Mouse (Mus musculus): ENCODE data around the gene Ranbp9. TPM values are rescaled to one million over a fixed set of nuclear protein-coding genes. Genes with fewer than 3 reads are reported as not detected.

The Ranbp9 gene
- polyA plus RNA-seq, 1 experiment from 2014 or later: 9.2 TPM

- Histone ChIP-seq H3K27ac (no peak overlapping the region), H3K4me1 (no peaks in the 10 kb centered on the region), H3K4me3 (no peak overlapping the region), H3K36me3 (peaks cover 17% of the 10 kb centered on the region; the same call in 1 of the 2 replicates), H3K9ac (no peak overlapping the region), H3K27me3 (no peaks in the 10 kb centered on the region), H3K4me2 (no peak overlapping the region), H3K9me3 (no peaks in the 10 kb centered on the region)
- 40% methylated on average over 3 of the region's 3 CpGs for WGBS
- no peak for ATAC-seq (ENCODE audit: borderline replicate concordance, extremely low read depth, low FRiP score, low TSS enrichment)
These were observed 101.1 kb downstream of the Ranbp9 start for GRCm38 (mm10) chr13:43379989-43380388.

GRCm38 (mm10) chr13:43374918-43375432, 106.1 kb downstream of the Ranbp9 start:
- H3K9me3 ChIP-seq: no peaks in the 10 kb centered on the region
- H3K27me3 ChIP-seq: no peaks in the 10 kb centered on the region
- no peak overlapping the region for H3K9ac ChIP-seq
- no peak overlapping the region for H3K4me2 ChIP-seq
- H3K36me3 ChIP-seq: peaks cover 44% of the 10 kb centered on the region
- peak overlapping the region; percentile 49 for H3K27ac ChIP-seq
- H3K4me1 ChIP-seq: 0 out of 2 replicates have a peak, but pooled peaks cover 6% of the 10 kb centered on the region
- 39% methylated on average over 2 of the region's 2 CpGs for WGBS
- H3K4me3 ChIP-seq: no peak overlapping the region
- ATAC-seq (ENCODE audit: borderline replicate concordance, extremely low read depth, low FRiP score, low TSS enrichment): no peak

DNA sequence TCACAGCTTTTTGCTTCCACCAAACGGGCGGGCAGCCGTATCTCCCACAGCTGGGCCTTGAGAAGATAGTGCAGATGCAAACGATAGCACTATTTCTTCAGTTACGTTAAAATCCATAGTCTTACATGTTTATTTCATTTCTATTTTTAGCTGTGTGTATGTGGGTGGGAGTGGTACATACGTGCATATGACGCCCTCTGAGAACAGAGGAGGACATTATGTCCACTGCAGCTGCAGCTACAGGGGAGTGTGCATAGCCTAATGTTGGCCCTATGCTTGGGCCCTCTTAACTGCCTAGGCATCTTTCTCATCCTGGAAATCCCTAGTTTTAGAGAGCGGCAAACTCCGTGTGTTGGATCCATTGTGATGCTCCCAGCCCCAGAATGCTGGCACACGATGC, 106.9 kb downstream of the Ranbp9 start:
- Histone ChIP-seq H3K4me3 (no peak overlapping the region), H3K9ac (no peak overlapping the region), H3K4me2 (no peak overlapping the region), H3K36me3 (peaks cover 44% of the 10 kb centered on the region), H3K4me1 (0 out of 2 replicates have a peak, but pooled peaks cover 6% of the 10 kb centered on the region), H3K27ac (peak overlapping the region; percentile 39; the same call in 1 of the 2 replicates), H3K9me3 (no peaks in the 10 kb centered on the region), H3K27me3 (no peaks in the 10 kb centered on the region)
- peak; percentile 79 for ATAC-seq (ENCODE audit: borderline replicate concordance, extremely low read depth, low FRiP score, low TSS enrichment)
- 66% methylated on average over 10 of the region's 10 CpGs for WGBS

DNA sequence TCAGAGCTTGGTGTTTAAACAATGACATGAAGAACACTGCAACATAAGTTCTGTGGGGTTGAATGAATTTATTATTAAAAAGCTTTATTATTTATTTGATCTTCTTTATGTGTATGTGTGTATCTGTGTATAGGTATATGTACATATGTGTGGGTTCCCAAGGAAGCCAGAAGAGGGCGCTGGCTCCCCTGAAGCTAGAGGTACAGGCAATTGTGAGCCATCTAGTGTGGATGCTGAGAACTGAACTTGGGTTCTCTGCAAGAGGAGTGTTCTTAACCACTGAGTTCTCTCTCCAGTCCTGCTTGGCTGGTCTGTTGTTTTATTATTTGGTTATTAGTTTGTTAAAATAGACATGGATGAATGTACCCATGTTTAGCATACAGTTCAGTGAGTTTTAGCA, 108.2 kb downstream of the Ranbp9 start:
- H3K27me3 ChIP-seq: no peaks in the 10 kb centered on the region
- ATAC-seq (ENCODE audit: borderline replicate concordance, extremely low read depth, low FRiP score, low TSS enrichment): no peak
- H3K4me1 ChIP-seq: 0 out of 2 replicates have a peak, but pooled peaks cover 6% of the 10 kb centered on the region
- WGBS: 78% methylated on average over 1 of the region's 1 CpGs
- no peak overlapping the region for H3K4me2 ChIP-seq
- no peak overlapping the region for H3K4me3 ChIP-seq
- H3K9me3 ChIP-seq: no peaks in the 10 kb centered on the region
- peaks cover 38% of the 10 kb centered on the region for H3K36me3 ChIP-seq
- no peak overlapping the region for H3K9ac ChIP-seq
- no peak overlapping the region for H3K27ac ChIP-seq

DNA sequence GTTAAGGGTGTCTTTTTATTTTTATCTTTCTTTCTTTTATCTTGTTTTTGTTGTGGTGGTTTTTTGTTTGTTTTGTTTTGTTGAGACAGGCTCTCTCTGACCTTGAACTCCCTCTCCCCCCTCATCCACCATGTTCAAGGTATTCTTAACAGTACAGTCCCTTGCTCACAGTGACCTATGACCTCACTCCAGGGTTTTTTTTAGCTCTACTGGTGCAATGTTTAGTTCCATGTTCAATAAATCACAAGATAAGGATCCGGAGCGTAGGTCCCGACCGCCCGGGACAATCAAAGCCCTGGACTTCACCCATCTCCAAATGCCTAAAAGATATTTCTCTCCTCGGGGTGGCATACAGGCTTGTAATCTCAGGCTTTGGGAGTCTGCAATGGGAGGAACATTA, 111.0 kb downstream of the Ranbp9 start:
- H3K27ac ChIP-seq: no peak overlapping the region
- ATAC-seq (ENCODE audit: borderline replicate concordance, extremely low read depth, low FRiP score, low TSS enrichment): no peak
- WGBS: 70% methylated on average over 6 of the region's 6 CpGs
- H3K4me1 ChIP-seq: 0 out of 2 replicates have a peak, but pooled peaks cover 11% of the 10 kb centered on the region
- H3K9me3 ChIP-seq: no peaks in the 10 kb centered on the region
- H3K4me3 ChIP-seq: no peak overlapping the region
- H3K36me3 ChIP-seq: peaks cover 27% of the 10 kb centered on the region
- no peaks in the 10 kb centered on the region for H3K27me3 ChIP-seq
- no peak overlapping the region for H3K9ac ChIP-seq
- no peak overlapping the region for H3K4me2 ChIP-seq

DNA sequence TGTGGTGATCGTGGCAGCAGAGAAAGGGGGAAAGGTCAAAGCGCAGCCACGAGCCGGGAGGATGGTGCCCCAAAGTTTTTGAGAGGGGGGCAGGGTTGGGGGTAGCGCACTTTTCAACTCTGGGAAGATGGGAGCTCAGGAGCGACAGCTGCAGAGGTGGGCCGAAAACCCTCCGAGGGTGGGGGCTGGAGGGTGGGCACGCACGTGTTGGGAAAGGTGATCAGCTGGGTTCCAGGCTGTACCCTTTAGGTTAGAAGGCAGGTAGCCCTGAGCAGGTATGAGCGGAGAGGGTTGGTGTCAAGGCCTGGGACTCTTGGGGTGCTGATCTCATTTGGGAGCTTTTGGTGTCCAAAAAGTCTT, 115.3 kb downstream of the Ranbp9 start:
- 0 out of 2 replicates have a peak, but pooled peaks cover 3% of the 10 kb centered on the region for H3K36me3 ChIP-seq
- WGBS: 7% methylated on average over 11 of the region's 11 CpGs
- peak overlapping the region; percentile 54 for H3K4me3 ChIP-seq
- peaks cover 13% of the 10 kb centered on the region; the same call in 1 of the 2 replicates for H3K4me1 ChIP-seq
- H3K27ac ChIP-seq: peak overlapping the region; percentile 17
- H3K4me2 ChIP-seq: peak overlapping the region; percentile 84
- ATAC-seq (ENCODE audit: borderline replicate concordance, extremely low read depth, low FRiP score, low TSS enrichment): peak; percentile 19; the same call in 1 of the 2 replicates
- H3K9me3 ChIP-seq: no peaks in the 10 kb centered on the region
- H3K27me3 ChIP-seq: no peaks in the 10 kb centered on the region
- H3K9ac ChIP-seq: peak overlapping the region; percentile 56

DNA sequence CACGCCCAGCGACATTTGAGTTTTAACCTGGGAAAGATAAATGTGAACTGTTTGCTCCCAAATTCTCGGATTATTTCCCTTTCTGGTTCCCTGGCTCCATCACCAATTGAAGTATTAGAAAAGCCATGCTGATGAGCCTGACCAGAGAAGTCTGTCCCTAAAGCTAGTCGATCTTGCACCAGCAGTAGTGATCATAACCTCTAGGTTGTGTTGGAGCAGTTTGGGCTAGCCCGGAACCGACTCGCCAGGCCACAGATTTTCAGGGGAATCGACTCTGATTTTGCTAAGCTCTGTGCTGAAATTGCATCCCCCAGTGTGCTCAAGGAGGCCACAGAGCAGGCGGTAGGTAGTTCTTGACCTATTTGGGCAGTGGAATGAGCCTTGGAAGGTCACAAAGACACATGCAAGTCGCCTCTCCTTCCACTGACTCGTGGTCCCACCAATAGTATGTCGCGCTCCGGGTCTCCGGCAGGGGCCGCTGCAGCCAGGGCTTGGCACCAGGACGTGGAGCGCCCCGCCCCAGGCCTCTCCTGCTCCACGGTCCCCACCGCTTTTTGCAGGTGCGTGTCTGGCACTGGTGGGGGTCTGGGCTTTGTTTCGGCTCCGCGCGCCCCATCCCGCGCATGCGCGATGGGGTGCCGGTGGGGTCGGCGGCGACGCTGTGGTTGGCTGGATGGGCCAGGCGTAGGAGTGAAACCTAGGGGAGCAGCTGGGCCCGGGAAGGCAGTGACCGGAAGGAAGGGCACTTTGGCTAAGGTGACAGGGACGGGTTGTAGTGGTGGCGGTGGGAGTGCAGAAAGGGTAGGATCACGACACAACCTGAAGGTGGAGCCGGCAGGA, 115.9 kb downstream of the Ranbp9 start, which contains the start of gene Sirt5:
TSS of gene Sirt5 (plus strand) at position 512 of the 840 bp plus-strand sequence.
- Histone ChIP-seq H3K9ac (peak within 1 kb of the TSS; percentile 56), H3K4me3 (peak within 1 kb of the TSS; percentile 54), H3K27ac (peak within 1 kb of the TSS; percentile 17), H3K4me1 (peaks cover 13% of the 10 kb centered on the region; the same call in 1 of the 2 replicates), H3K9me3 (no peaks in the 10 kb centered on the region), H3K36me3 (no peaks in the 10 kb centered on the region), H3K4me2 (peak within 1 kb of the TSS; percentile 84), H3K27me3 (no peaks in the 10 kb centered on the region)
- 14% methylated on average over 42 of the region's 42 CpGs for WGBS
- ATAC-seq (ENCODE audit: borderline replicate concordance, extremely low read depth, low FRiP score, low TSS enrichment): peak; percentile 89

GRCm38 (mm10) chr13:43362353-43362752, 118.7 kb downstream of the Ranbp9 start:
- no peak; the same call in 1 of the 2 replicates for ATAC-seq (ENCODE audit: borderline replicate concordance, extremely low read depth, low FRiP score, low TSS enrichment)
- 44% methylated on average over 9 of the region's 9 CpGs for WGBS

DNA sequence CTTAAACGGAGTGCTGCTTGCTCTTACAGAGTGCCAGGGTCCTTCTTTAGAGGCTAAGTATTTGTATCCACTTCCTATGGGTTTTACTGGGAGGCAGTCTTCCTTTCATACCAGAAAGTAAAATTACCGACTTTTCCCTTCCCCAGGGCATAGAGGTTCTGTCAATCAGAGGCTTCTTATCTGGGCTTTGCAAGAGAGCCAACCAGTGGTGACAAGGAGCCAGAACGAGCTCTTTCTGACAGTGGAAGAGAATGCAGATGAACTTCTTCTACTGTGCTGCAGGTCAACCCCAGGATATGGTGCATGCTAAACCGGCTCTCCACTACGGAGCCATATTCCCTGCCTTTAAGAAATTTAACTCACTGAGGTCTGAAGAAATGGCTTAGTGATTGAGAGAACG, 120.5 kb downstream of the Ranbp9 start:
- H3K27me3 ChIP-seq: no peaks in the 10 kb centered on the region
- H3K4me2 ChIP-seq: no peak overlapping the region
- H3K9ac ChIP-seq: no peak overlapping the region
- H3K4me1 ChIP-seq: peaks cover 9% of the 10 kb centered on the region; the same call in 1 of the 2 replicates
- no peak overlapping the region for H3K4me3 ChIP-seq
- no peaks in the 10 kb centered on the region for H3K9me3 ChIP-seq
- no peaks in the 10 kb centered on the region for H3K36me3 ChIP-seq
- no peak overlapping the region for H3K27ac ChIP-seq
- 63% methylated on average over 6 of the region's 6 CpGs for WGBS
- no peak for ATAC-seq (ENCODE audit: borderline replicate concordance, extremely low read depth, low FRiP score, low TSS enrichment)

More at GRCm38 (mm10) chr13:43362353-43362752, 118.7 kb downstream of the Ranbp9 start:
- H3K4me2 ChIP-seq: peak overlapping the region; percentile 20; the same call in 1 of the 2 replicates
- peaks cover 13% of the 10 kb centered on the region; the same call in 1 of the 2 replicates for H3K4me1 ChIP-seq
- H3K9ac ChIP-seq: no peak overlapping the region
- 0 out of 2 replicates have a peak overlapping the region, but pooled peaks have one; percentile 15 for H3K27ac ChIP-seq
- no peaks in the 10 kb centered on the region for H3K27me3 ChIP-seq
- H3K9me3 ChIP-seq: no peaks in the 10 kb centered on the region
- H3K36me3 ChIP-seq: no peaks in the 10 kb centered on the region
- H3K4me3 ChIP-seq: no peak overlapping the region

GRCm38 (mm10) chr13:43356346-43357125, 124.5 kb downstream of the Ranbp9 start:
- Histone ChIP-seq H3K9me3 (no peaks in the 10 kb centered on the region), H3K4me1 (0 out of 2 replicates have a peak, but pooled peaks cover 4% of the 10 kb centered on the region), H3K4me3 (no peak overlapping the region), H3K9ac (no peak overlapping the region), H3K36me3 (no peaks in the 10 kb centered on the region), H3K4me2 (no peak overlapping the region), H3K27me3 (no peaks in the 10 kb centered on the region), H3K27ac (no peak overlapping the region)
- no peak for ATAC-seq (ENCODE audit: borderline replicate concordance, extremely low read depth, low FRiP score, low TSS enrichment)
- WGBS: 84% methylated on average over 14 of the region's 14 CpGs

DNA sequence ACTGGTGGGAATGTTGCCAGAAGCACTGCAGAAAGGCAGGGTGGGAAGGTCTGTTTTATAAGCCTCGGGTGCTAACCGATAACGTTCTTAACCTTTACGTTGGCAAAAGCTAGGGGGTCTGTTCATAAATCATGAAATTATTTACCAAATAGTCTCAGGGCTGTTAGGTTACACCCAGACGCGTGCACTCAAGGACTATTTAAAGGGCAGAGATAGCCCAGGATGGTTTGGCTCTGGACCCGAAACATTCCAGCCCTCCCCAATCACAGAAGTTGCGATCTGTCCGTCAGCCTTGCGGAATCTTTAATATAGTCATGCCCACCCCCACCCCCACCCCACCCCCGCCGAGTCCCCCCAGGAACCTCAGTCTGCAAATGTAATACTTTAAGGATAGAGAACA, 126.7 kb downstream of the Ranbp9 start:
- no peaks in the 10 kb centered on the region for H3K27me3 ChIP-seq
- 47% methylated on average over 12 of the region's 12 CpGs for WGBS
- H3K27ac ChIP-seq: no peak overlapping the region
- no peak for ATAC-seq (ENCODE audit: borderline replicate concordance, extremely low read depth, low FRiP score, low TSS enrichment)
- no peak overlapping the region for H3K9ac ChIP-seq
- H3K4me3 ChIP-seq: no peak overlapping the region
- 0 out of 2 replicates have a peak, but pooled peaks cover 4% of the 10 kb centered on the region for H3K4me1 ChIP-seq
- H3K36me3 ChIP-seq: no peaks in the 10 kb centered on the region
- H3K9me3 ChIP-seq: no peaks in the 10 kb centered on the region
- H3K4me2 ChIP-seq: no peak overlapping the region
